Mouse (Mus musculus) thymus, adult 2 months (tissue): Measurements from ENCODE around the gene Trim2. TPM values are rescaled to one million over a fixed set of nuclear protein-coding genes. Genes with fewer than 3 reads are reported as not detected.
A peak's percentile ranks its signal among the peaks of the same experiment; 100 is the strongest.

ENCODE experiments used
- DNase-seq: peaks from one replicate; pipeline ENCODE4 v3.0.0; 2021
- H3K27ac ChIP-seq: fragments of 200-500 bp; 2 replicates; pipeline ENCODE4 v1.5.1; 2012; ENCODE audit warnings: low read length, control low read depth; ENCODE audit not compliant: control insufficient read depth, insufficient read depth
- H3K27me3 ChIP-seq: fragments of 200-500 bp; 2 replicates; pipeline ENCODE4 v1.6.1; 2012; ENCODE audit warnings: mild to moderate bottlenecking, low read length, moderate library complexity, mixed read lengths; ENCODE audit not compliant: control insufficient read depth, insufficient read depth
- H3K36me3 ChIP-seq: fragments of 200-500 bp; 2 replicates; pipeline ENCODE4 v1.6.1; 2012; ENCODE audit warnings: mild to moderate bottlenecking, low read length, moderate library complexity; ENCODE audit not compliant: control insufficient read depth, insufficient read depth
- H3K4me1 ChIP-seq: fragments of 200-500 bp; replicated peaks from 2 replicates; pipeline ENCODE4 v1.6.1; 2012; ENCODE audit warnings: low read length; ENCODE audit not compliant: control insufficient read depth, insufficient read depth
- H3K4me3 ChIP-seq: fragments of 200-500 bp; 2 replicates; pipeline ENCODE4 v1.5.1; 2012; ENCODE audit warnings: mild to moderate bottlenecking, low read length, control low read depth, moderate library complexity; ENCODE audit not compliant: control insufficient read depth, insufficient read depth
- CTCF ChIP-seq: fragments of 200-500 bp; IDR thresholded peaks from 2 replicates; pipeline ENCODE4 v1.5.1; 2012; ENCODE audit warnings: mild to moderate bottlenecking, control low read depth, low read length, moderate library complexity, borderline replicate concordance; ENCODE audit not compliant: control insufficient read depth, poor library complexity, insufficient read depth; ENCODE audit errors: extremely low read depth
- POLR2A ChIP-seq: fragments of 200-500 bp; IDR thresholded peaks from 2 replicates; pipeline ENCODE4 v1.6.1; 2012; ENCODE audit warnings: mild to moderate bottlenecking, low read length, control low read depth, moderate library complexity; ENCODE audit not compliant: control insufficient read depth, poor library complexity, insufficient read depth; ENCODE audit errors: extremely low read depth
- WGBS: fragments of 180-500 bp; shearing (Covaris S2); methylation state at CpG from one replicate; pipeline ENCODE4 v1.1.7; 2018; 5-methylcytosine and 5-hydroxymethylcytosine counted together
- polyA plus RNA-seq: library from polyadenylated mRNA; depleted of rRNA; stranded (reverse); fragments of >200 nt; gene quantifications from 2 replicates; pipeline ENCODE4 v1.2.3, GENCODE M21; 2012

Trim2 gene
- polyA plus RNA-seq, 1 experiment: 4.2 TPM

- TF ChIP-seq CTCF: no peak
- no peak for TF ChIP-seq POLR2A
- Histone ChIP-seq H3K27me3 (peaks cover 8% of the 10 kb centered on the region; the same call in 1 of the 2 replicates), H3K4me3 (no peak overlapping the region), H3K27ac (no peak overlapping the region), H3K36me3 (no peaks in the 10 kb centered on the region), H3K4me1 (peaks cover 13% of the 10 kb centered on the region)
- DNase-seq: peak; percentile 40
- 27% methylated on average over 4 of the region's 4 CpGs for WGBS
Observed at GRCm38 (mm10) chr3:84302273-84302672, 4.4 kb downstream of the Trim2 start.

GRCm38 (mm10) chr3:84301674-84302073 lies 5.0 kb downstream of the Trim2 start:
- 95% methylated on average over 4 of the region's 4 CpGs for WGBS
- H3K4me3 ChIP-seq: no peak overlapping the region
- H3K27me3 ChIP-seq: peaks cover 8% of the 10 kb centered on the region; the same call in 1 of the 2 replicates
- peaks cover 13% of the 10 kb centered on the region for H3K4me1 ChIP-seq
- H3K36me3 ChIP-seq: no peaks in the 10 kb centered on the region
- DNase-seq: no peak
- no peak for TF ChIP-seq CTCF
- TF ChIP-seq POLR2A: no peak
- H3K27ac ChIP-seq: no peak overlapping the region

GRCm38 (mm10) chr3:84298186-84298585 lies 8.5 kb downstream of the Trim2 start:
- Histone ChIP-seq H3K27me3 (no peaks in the 10 kb centered on the region; the same call in 1 of the 2 replicates), H3K4me1 (no peaks in the 10 kb centered on the region; the same call in 1 of the 2 replicates), H3K4me3 (no peak overlapping the region), H3K36me3 (no peaks in the 10 kb centered on the region), H3K27ac (no peak overlapping the region)
- DNase-seq: no peak
- 51% methylated on average over 3 of the region's 3 CpGs for WGBS
- TF ChIP-seq CTCF (no peak), POLR2A (no peak)

- WGBS: 91% methylated on average over 2 of the region's 2 CpGs
- no peak for DNase-seq
Observed at GRCm38 (mm10) chr3:84296676-84297075, 10.0 kb downstream of the Trim2 start.

GRCm38 (mm10) chr3:84294734-84295133 lies 11.9 kb downstream of the Trim2 start:
- no peak for DNase-seq
- Histone ChIP-seq H3K4me3 (no peak overlapping the region), H3K4me1 (no peaks in the 10 kb centered on the region; the same call in 1 of the 2 replicates), H3K36me3 (no peaks in the 10 kb centered on the region), H3K27me3 (no peaks in the 10 kb centered on the region), H3K27ac (no peak overlapping the region)
- 98% methylated on average over 9 of the region's 9 CpGs for WGBS
- no peak for TF ChIP-seq CTCF
- no peak for TF ChIP-seq POLR2A

More at GRCm38 (mm10) chr3:84296676-84297075, 10.0 kb downstream of the Trim2 start:
- TF ChIP-seq CTCF: no peak
- TF ChIP-seq POLR2A: no peak
- Histone ChIP-seq H3K36me3 (no peaks in the 10 kb centered on the region), H3K4me1 (no peaks in the 10 kb centered on the region; the same call in 1 of the 2 replicates), H3K4me3 (no peak overlapping the region), H3K27ac (no peak overlapping the region), H3K27me3 (no peaks in the 10 kb centered on the region)

GRCm38 (mm10) chr3:84293666-84294595 lies 12.7 kb downstream of the Trim2 start:
- no peak overlapping the region for H3K4me3 ChIP-seq
- H3K27ac ChIP-seq: no peak overlapping the region
- TF ChIP-seq POLR2A: no peak
- TF ChIP-seq CTCF: no peak
- no peaks in the 10 kb centered on the region for H3K27me3 ChIP-seq
- no peak for DNase-seq
- no peaks in the 10 kb centered on the region; the same call in 1 of the 2 replicates for H3K4me1 ChIP-seq
- no peaks in the 10 kb centered on the region for H3K36me3 ChIP-seq
- 94% methylated on average over 13 of the region's 13 CpGs for WGBS

GRCm38 (mm10) chr3:84292238-84292637 lies 14.4 kb downstream of the Trim2 start:
- Histone ChIP-seq H3K36me3 (no peaks in the 10 kb centered on the region), H3K27me3 (no peaks in the 10 kb centered on the region), H3K27ac (no peak overlapping the region), H3K4me1 (no peaks in the 10 kb centered on the region), H3K4me3 (no peak overlapping the region)
- no peak for TF ChIP-seq CTCF
- 97% methylated on average over 5 of the region's 5 CpGs for WGBS
- no peak for DNase-seq
